Mouse (Mus musculus) neural tube, postnatal 0 days (tissue): ENCODE results near the gene Arcn1. TPM values are rescaled to one million over a fixed set of nuclear protein-coding genes. Genes with fewer than 3 reads are reported as not detected.

Experiments used
- polyA plus RNA-seq: library from polyadenylated mRNA; unstranded; fragments of >200 nt; fragmentation: Nextera tagmentation; extraction: Ambion mirVana; gene quantifications from 2 replicates; pipeline ENCODE4 v1.2.1, GENCODE M21; 2015

The Arcn1 gene
- polyA plus RNA-seq = 91.7 and 95.7 TPM in 2 replicates

DNA sequence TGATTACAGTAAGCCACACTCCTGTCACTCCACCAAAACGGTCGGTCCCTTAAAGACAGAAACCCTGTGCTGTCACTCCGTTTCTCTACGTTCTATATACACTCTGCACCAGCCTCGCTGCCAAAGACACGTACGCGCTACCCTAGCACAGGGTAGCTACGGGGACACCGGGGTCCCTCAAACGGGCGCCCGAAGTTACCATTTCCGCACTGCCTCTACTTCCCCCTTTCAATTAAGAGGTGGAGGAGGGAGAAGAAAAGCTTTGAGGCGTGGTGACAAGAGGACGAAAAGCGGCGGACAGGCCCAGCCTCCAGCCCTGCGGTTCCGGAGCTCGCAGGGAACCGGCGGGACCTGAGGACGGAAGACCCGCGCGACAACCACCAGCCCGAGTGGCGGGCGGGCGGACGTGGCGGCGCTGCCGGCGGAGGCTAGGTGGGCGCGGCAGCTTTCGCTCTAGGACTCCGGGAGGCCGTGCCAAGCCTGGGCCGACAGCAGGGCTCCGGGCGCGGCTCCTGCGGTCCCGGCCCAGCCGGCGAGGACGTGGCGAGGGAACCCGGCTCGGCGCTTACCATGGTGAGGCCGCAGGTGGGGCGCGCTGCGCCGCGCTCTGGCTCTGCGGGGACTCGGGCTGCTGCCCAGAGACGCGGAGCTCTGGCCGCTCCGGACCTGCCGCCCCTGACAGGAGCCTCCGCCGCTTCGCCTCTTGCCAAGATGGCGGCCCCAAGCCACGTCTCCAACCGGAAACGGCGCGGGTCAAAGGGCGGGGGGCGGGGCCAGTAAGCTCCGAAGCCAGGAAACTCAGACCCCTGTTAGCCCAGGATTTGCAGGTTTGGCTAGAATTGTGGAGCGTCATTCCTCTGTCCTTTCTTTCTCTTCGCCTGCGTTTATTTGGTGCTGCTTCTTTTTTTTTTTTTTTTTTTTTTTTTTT, at the start of gene Arcn1, which contains the start of gene Ift46:
TSS of gene Arcn1 (minus strand) at position 745 of the 928 bp plus-strand sequence.
TSS of gene Ift46 (plus strand) at position 808 of the 928 bp plus-strand sequence.

DNA sequence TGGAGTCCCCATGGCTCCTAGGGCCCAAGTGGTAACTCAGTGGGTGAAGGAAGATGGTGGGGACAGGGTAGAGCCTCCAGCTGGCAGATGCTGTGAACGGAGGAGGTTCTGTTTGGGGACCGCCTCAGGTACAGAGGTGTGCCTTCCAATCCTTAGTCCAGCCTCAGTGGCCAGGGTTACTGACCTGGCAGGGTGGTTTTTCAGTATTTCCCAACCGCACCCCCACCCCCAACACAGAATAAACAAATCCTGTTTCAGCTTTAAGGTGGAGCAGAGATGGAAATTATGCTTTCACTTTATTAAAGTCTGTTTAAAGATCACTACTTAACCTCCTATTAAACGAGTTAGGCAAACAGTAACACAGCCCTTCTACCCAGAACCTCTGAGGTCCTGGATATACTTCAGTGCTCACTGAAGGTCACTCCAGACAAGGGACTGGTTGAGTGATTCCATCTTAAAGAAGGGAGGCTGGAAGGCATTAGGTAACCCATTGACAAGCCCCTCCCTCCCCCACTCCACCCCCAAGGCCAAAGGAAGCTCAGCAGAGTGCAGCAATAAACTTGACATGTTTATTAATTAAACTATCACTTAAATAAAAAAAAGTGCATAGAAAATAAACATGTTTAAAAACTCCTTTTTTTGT, 35.3 kb upstream of the Arcn1 start, which contains the start of gene Ttc36:
TSS of gene Ttc36 (minus strand) at position 265 of the 643 bp plus-strand sequence.

DNA sequence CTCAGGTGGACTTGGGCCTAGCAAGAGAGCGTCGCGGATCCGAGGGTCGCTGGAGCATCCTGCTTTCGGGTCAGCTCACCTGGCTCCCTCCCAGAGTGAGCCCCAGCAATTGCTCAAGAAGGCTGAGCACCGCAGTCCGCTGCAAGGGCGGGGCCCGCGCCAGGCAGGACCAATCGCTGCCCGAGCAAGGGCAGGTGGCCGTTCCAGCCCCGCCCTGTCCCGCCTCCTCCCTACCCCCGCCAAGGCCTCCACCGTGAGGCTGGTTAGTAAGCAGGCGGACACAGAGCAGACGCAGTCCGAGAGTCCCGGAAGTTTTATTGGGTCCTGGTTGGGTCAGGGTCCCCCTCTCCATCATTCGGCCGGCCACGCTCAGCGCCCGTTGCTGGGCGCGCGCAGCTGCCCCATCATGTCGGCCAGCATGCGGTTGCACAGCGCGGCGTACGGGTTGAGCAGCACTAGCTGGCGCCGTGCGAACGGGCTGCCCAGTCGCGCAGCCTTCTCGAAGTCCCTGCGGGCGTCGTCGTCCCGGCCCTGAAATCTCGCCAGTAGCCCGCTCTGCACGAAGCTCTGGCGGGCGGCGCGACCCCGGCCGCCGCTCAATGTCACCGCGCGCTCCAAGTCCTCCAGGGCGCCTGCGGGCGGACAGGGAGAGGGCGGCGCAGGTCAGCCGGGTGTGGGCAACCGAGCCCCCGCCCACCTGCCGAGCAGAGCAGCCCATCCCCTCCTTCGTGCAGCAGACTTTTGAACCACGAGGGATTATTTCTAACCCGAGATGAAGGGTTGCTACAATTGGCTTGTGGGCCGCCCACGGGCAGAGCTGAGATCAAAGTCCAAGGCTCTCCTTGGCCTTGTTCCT, 31.7 kb upstream of the Arcn1 start, which contains the start of gene Tmem25:
TSS of gene Tmem25 (minus strand) at position 206 of the 856 bp plus-strand sequence.

DNA sequence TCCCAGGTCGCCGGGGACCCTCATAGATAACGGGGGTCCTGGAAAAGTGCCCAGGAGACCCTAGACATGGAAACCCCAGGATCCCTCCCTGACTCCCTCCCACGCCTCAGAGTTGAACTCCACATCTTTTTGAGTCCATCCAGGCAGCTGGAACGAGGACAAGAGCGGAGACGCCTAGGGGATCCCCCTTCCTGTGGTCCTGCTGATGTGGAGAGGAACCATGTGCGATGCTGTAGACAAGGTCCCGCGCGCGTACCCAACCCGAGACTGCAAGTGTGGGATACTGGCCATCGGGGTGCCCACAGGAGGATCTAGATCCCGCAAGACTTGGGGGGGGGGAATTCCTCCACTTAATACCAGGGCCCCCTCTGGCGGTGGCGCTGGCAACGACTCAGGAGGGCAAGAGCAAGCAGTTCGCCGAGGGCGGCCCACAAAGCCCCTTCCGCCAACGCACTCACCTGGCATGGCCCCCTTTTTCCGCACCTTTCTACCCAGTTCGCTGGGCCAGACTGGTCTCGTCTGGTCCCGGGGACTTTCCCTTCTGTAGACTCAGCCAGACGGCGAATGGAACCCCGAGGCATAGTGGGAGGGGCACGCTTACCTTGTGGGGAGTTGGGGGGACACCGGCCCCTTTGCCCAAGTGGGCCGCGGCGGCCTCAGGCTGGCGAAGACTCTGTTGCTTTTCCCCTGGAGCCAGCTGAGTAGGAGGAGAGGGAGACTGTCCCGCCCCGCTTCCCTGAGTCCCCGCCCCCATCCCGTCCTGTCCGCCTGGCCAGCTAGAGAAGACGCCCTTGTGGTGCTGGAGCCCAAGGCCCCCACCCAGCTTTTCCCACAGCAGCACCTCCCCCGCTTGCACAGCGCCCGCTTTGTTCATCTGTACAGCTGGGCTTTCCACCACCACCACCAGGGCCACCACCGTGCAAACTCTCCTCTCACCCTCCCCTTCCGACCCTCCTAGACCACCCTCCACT, 32.8 kb downstream of the Arcn1 start, which contains the start of gene Phldb1:
TSS of gene Phldb1 (minus strand) at position 675 of the 971 bp plus-strand sequence.

Other genes with a start within 250 kb of the Arcn1 start
- not detected in 2 replicates for gene Cxcr5, start 206.0 kb downstream of the Arcn1 start, polyA plus RNA-seq
- gene Ddx6, start 163.0 kb downstream of the Arcn1 start, polyA plus RNA-seq = 21.4 and 21.7 TPM in 2 replicates
- not detected in 2 replicates for gene Treh, start 94.6 kb downstream of the Arcn1 start, polyA plus RNA-seq
- gene Phldb1, start 32.6 kb downstream of the Arcn1 start, polyA plus RNA-seq = 30.8 and 33.2 TPM in 2 replicates
- 144 and 145 TPM in 2 replicates for gene Ift46, start 63 bp upstream of the Arcn1 start, polyA plus RNA-seq
- gene Tmem25, start 31.5 kb upstream of the Arcn1 start, polyA plus RNA-seq = 32.5 and 36.8 TPM in 2 replicates
- gene Ttc36, start 35.2 kb upstream of the Arcn1 start, polyA plus RNA-seq = 0.41 and 1.0 TPM in 2 replicates
- gene Kmt2a, start 113.5 kb upstream of the Arcn1 start, polyA plus RNA-seq = 19.6 and 21.4 TPM in 2 replicates
- gene Atp5l, start 152.9 kb upstream of the Arcn1 start, polyA plus RNA-seq = 999 and 1,059 TPM in 2 replicates
- 22.2 and 27.8 TPM in 2 replicates for gene Ube4a, start 197.8 kb upstream of the Arcn1 start, polyA plus RNA-seq
- gene Cd3g, start 212.6 kb upstream of the Arcn1 start, polyA plus RNA-seq = not detected in 2 replicates
- not detected in 2 replicates for gene Cd3d, start 213.9 kb upstream of the Arcn1 start, polyA plus RNA-seq
- gene Cd3e, start 241.8 kb upstream of the Arcn1 start, polyA plus RNA-seq = 0.21 TPM in 1 of 2 replicates, not detected in the other